Mouse (Mus musculus) liver, embryonic 13.5 days (tissue): Measurements from ENCODE around the gene Olfr60. TPM values are rescaled to one million over a fixed set of nuclear protein-coding genes. Genes with fewer than 3 reads are reported as not detected.

ENCODE experiments used
- ATAC-seq: fragments of 200-750 bp; cut with Nextera tagmentation; 2 replicates; pipeline ENCODE4 v1.8.0; 2017; ENCODE audit warnings: low read depth, mild to moderate bottlenecking, moderate number of reproducible peaks, moderate library complexity
- DNase-seq: peaks from one replicate; pipeline ENCODE4 v3.0.0; 2022
- H3K27ac ChIP-seq: fragments of 300-500 bp; sonication (generic); 2 replicates; pipeline ENCODE4 v1.5.1; 2015; ENCODE audit warnings: moderate library complexity, mild to moderate bottlenecking, inconsistent platforms
- H3K27me3 ChIP-seq: fragments of 300-500 bp; sonication (generic); 2 replicates; pipeline ENCODE4 v1.6.1; 2015; ENCODE audit warnings: mild to moderate bottlenecking, inconsistent platforms
- H3K36me3 ChIP-seq: fragments of 300-500 bp; sonication (generic); 2 replicates; pipeline ENCODE4 v1.6.1; 2015; ENCODE audit warnings: mild to moderate bottlenecking, inconsistent platforms
- H3K4me1 ChIP-seq: fragments of 300-500 bp; sonication (generic); replicated peaks from 2 replicates; pipeline ENCODE4 v1.6.1; 2015; ENCODE audit warnings: inconsistent platforms
- H3K4me2 ChIP-seq: fragments of 300-500 bp; sonication (generic); 2 replicates; pipeline ENCODE4 v1.6.1; 2015; ENCODE audit warnings: inconsistent platforms, mild to moderate bottlenecking, moderate library complexity
- H3K4me3 ChIP-seq: fragments of 300-500 bp; sonication (generic); replicated peaks from 2 replicates; pipeline ENCODE4 v1.5.1; 2015; ENCODE audit warnings: mild to moderate bottlenecking, inconsistent platforms
- H3K9ac ChIP-seq: fragments of 300-500 bp; sonication (generic); 2 replicates; pipeline ENCODE4 v1.6.1; 2015; ENCODE audit warnings: mild to moderate bottlenecking, inconsistent platforms
- H3K9me3 ChIP-seq: fragments of 300-500 bp; sonication (generic); replicated peaks from 2 replicates; pipeline ENCODE4 v1.6.1; 2016; ENCODE audit warnings: inconsistent platforms
- WGBS: fragments of 180-500 bp; shearing (Covaris S2); methylation state at CpG from one replicate; pipeline ENCODE4 v1.1.7; 2015; ENCODE audit not compliant: insufficient replicate concordance; 5-methylcytosine and 5-hydroxymethylcytosine counted together
- polyA plus RNA-seq: library from polyadenylated mRNA; unstranded; fragments of >200 nt; fragmentation: Nextera tagmentation; extraction: Ambion mirVana; gene quantifications from 2 replicates; pipeline ENCODE4 v1.2.1, GENCODE M21; 2015

Gene Olfr60
- not detected in 2 replicates for polyA plus RNA-seq

- Histone ChIP-seq H3K9ac (no peak within 1 kb of the TSS), H3K27ac (no peak within 1 kb of the TSS), H3K27me3 (no peaks in the 10 kb centered on the region), H3K36me3 (no peaks in the 10 kb centered on the region), H3K4me3 (no peak within 1 kb of the TSS), H3K4me1 (no peaks in the 10 kb centered on the region), H3K9me3 (no peaks in the 10 kb centered on the region), H3K4me2 (no peak within 1 kb of the TSS)
- WGBS = 34% methylated on average over 3 of the region's 3 CpGs
- ATAC-seq (no peak), DNase-seq (no peak)
Measured at GRCm38 (mm10) chr7:140361571-140361970, at the start of gene Olfr60. Gene Olfr60, minus strand, starts transcription at chr7:140361671.

- Histone ChIP-seq H3K36me3 (no peaks in the 10 kb centered on the region), H3K9ac (no peak within 1 kb of the TSS), H3K9me3 (no peaks in the 10 kb centered on the region), H3K4me3 (no peak within 1 kb of the TSS), H3K27me3 (no peaks in the 10 kb centered on the region), H3K4me2 (no peak within 1 kb of the TSS), H3K27ac (no peak within 1 kb of the TSS), H3K4me1 (no peaks in the 10 kb centered on the region)
- 66% methylated on average over 1 of the region's 1 CpGs for WGBS
- DNase-seq (no peak), ATAC-seq (no peak)
Measured at GRCm38 (mm10) chr7:140402818-140403217, 41.3 kb upstream of the Olfr60 start, which contains the start of gene Olfr531. Gene Olfr531, minus strand, starts transcription at chr7:140402918.

- H3K36me3 ChIP-seq = no peaks in the 10 kb centered on the region
- WGBS = 65% methylated on average over 2 of the region's 2 CpGs
- no peak overlapping the region for H3K9ac ChIP-seq
- H3K4me2 ChIP-seq = no peak overlapping the region
- ATAC-seq = no peak
- DNase-seq = no peak
- no peaks in the 10 kb centered on the region for H3K4me1 ChIP-seq
- no peaks in the 10 kb centered on the region for H3K9me3 ChIP-seq
- no peak overlapping the region for H3K27ac ChIP-seq
- H3K27me3 ChIP-seq = no peaks in the 10 kb centered on the region
- no peak overlapping the region for H3K4me3 ChIP-seq
Measured at GRCm38 (mm10) chr7:140376911-140377310, 15.4 kb upstream of the Olfr60 start.

- no peak for DNase-seq
- Histone ChIP-seq H3K4me1 (no peaks in the 10 kb centered on the region), H3K4me3 (no peak within 1 kb of the TSS), H3K9ac (no peak within 1 kb of the TSS), H3K27me3 (no peaks in the 10 kb centered on the region), H3K4me2 (no peak within 1 kb of the TSS), H3K36me3 (no peaks in the 10 kb centered on the region), H3K9me3 (no peaks in the 10 kb centered on the region), H3K27ac (no peak within 1 kb of the TSS)
- no peak for ATAC-seq
- WGBS = 55% methylated on average over 1 of the region's 1 CpGs
Measured at GRCm38 (mm10) chr7:140376231-140376630, 14.8 kb upstream of the Olfr60 start, which contains the start of gene Olfr530. Gene Olfr530, minus strand, starts transcription at chr7:140376331.

- Histone ChIP-seq H3K9me3 (no peaks in the 10 kb centered on the region), H3K4me3 (no peak overlapping the region), H3K4me2 (no peak overlapping the region), H3K27me3 (no peaks in the 10 kb centered on the region), H3K9ac (no peak overlapping the region), H3K36me3 (no peaks in the 10 kb centered on the region), H3K27ac (no peak overlapping the region), H3K4me1 (no peaks in the 10 kb centered on the region)
- 36% methylated on average over 4 of the region's 4 CpGs for WGBS
- DNase-seq = no peak
- no peak for ATAC-seq
Measured at GRCm38 (mm10) chr7:140374300-140374699, 12.8 kb upstream of the Olfr60 start.

- no peak within 1 kb of the TSS for H3K27ac ChIP-seq
- H3K27me3 ChIP-seq = no peaks in the 10 kb centered on the region
- H3K4me1 ChIP-seq = no peaks in the 10 kb centered on the region
- H3K4me2 ChIP-seq = no peak within 1 kb of the TSS
- no peak for DNase-seq
- WGBS = 75% methylated on average over 2 of the region's 2 CpGs
- no peak within 1 kb of the TSS for H3K9ac ChIP-seq
- no peaks in the 10 kb centered on the region for H3K36me3 ChIP-seq
- no peaks in the 10 kb centered on the region for H3K9me3 ChIP-seq
- H3K4me3 ChIP-seq = no peak within 1 kb of the TSS
- ATAC-seq = no peak
Measured at GRCm38 (mm10) chr7:140333717-140334116, 27.8 kb downstream of the Olfr60 start, which contains the start of gene Olfr527. Gene Olfr527, plus strand, starts transcription at chr7:140334017.

- ATAC-seq (no peak), DNase-seq (no peak)
- no peak overlapping the region for H3K4me2 ChIP-seq
- H3K27ac ChIP-seq = no peak overlapping the region
- no peaks in the 10 kb centered on the region for H3K9me3 ChIP-seq
- no peaks in the 10 kb centered on the region for H3K4me1 ChIP-seq
- no peak overlapping the region for H3K4me3 ChIP-seq
- no peaks in the 10 kb centered on the region for H3K27me3 ChIP-seq
- WGBS = 50% methylated on average over 1 of the region's 1 CpGs
- no peaks in the 10 kb centered on the region for H3K36me3 ChIP-seq
- no peak overlapping the region for H3K9ac ChIP-seq
Measured at GRCm38 (mm10) chr7:140329766-140330304, 31.6 kb downstream of the Olfr60 start.

GRCm38 (mm10) chr7:140321135-140321534 lies 40.3 kb downstream of the Olfr60 start:
- Histone ChIP-seq H3K9me3 (no peaks in the 10 kb centered on the region), H3K27ac (no peak overlapping the region), H3K4me1 (no peaks in the 10 kb centered on the region), H3K4me3 (no peak overlapping the region), H3K9ac (no peak overlapping the region), H3K36me3 (no peaks in the 10 kb centered on the region), H3K27me3 (no peaks in the 10 kb centered on the region), H3K4me2 (no peak overlapping the region)
- DNase-seq (no peak), ATAC-seq (no peak)

GRCm38 (mm10) chr7:140320558-140320957 lies 40.9 kb downstream of the Olfr60 start, which contains the start of gene Olfr525:
Gene Olfr525, plus strand, starts transcription at chr7:140320858.
- ATAC-seq (no peak), DNase-seq (no peak)
- Histone ChIP-seq H3K36me3 (no peaks in the 10 kb centered on the region), H3K4me1 (no peaks in the 10 kb centered on the region), H3K4me3 (no peak within 1 kb of the TSS), H3K27me3 (no peaks in the 10 kb centered on the region), H3K27ac (no peak within 1 kb of the TSS), H3K9me3 (no peaks in the 10 kb centered on the region), H3K9ac (no peak within 1 kb of the TSS), H3K4me2 (no peak within 1 kb of the TSS)
- WGBS = 25% methylated on average over 1 of the region's 1 CpGs

GRCm38 (mm10) chr7:140319861-140320385 lies 41.5 kb downstream of the Olfr60 start:
- no peak for ATAC-seq
- Histone ChIP-seq H3K4me1 (no peaks in the 10 kb centered on the region), H3K36me3 (no peaks in the 10 kb centered on the region), H3K4me2 (no peak overlapping the region), H3K27ac (no peak overlapping the region), H3K9ac (no peak overlapping the region), H3K9me3 (no peaks in the 10 kb centered on the region), H3K27me3 (no peaks in the 10 kb centered on the region), H3K4me3 (no peak overlapping the region)
- no peak for DNase-seq
- WGBS = 53% methylated on average over 3 of the region's 3 CpGs

GRCm38 (mm10) chr7:140299416-140299815 lies 62.1 kb downstream of the Olfr60 start:
- Histone ChIP-seq H3K9me3 (no peaks in the 10 kb centered on the region; the same call in 1 of the 2 replicates), H3K4me2 (no peak overlapping the region), H3K27ac (no peak overlapping the region), H3K4me3 (no peak overlapping the region), H3K27me3 (no peaks in the 10 kb centered on the region), H3K36me3 (no peaks in the 10 kb centered on the region), H3K9ac (no peak overlapping the region), H3K4me1 (no peaks in the 10 kb centered on the region)
- ATAC-seq (no peak), DNase-seq (no peak)
- 60% methylated on average over 3 of the region's 3 CpGs for WGBS

- Histone ChIP-seq H3K36me3 (no peaks in the 10 kb centered on the region), H3K9me3 (no peaks in the 10 kb centered on the region; the same call in 1 of the 2 replicates), H3K9ac (no peak overlapping the region), H3K4me3 (no peak overlapping the region), H3K4me2 (no peak overlapping the region), H3K27me3 (no peaks in the 10 kb centered on the region), H3K4me1 (no peaks in the 10 kb centered on the region), H3K27ac (no peak overlapping the region)
- DNase-seq = no peak
- WGBS = 64% methylated on average over 6 of the region's 6 CpGs
- ATAC-seq = no peak
Measured at GRCm38 (mm10) chr7:140296876-140297275, 64.6 kb downstream of the Olfr60 start.
